Mouse (Mus musculus) ES-E14 (cell line): ENCODE results near the gene Camk2b.

Source experiments
- MAFK ChIP-seq: IDR thresholded peaks from 2 replicates; pipeline ENCODE4 v1.6.1; 2014; ENCODE audit warnings: mild to moderate bottlenecking, low read depth, low read length, inconsistent platforms; ENCODE audit not compliant: insufficient read depth
- ZC3H11A ChIP-seq: IDR thresholded peaks from 2 replicates; pipeline ENCODE4 v1.6.1; 2012; ENCODE audit warnings: low read depth, mild to moderate bottlenecking, inconsistent platforms, low read length, borderline replicate concordance

GRCm38 (mm10) chr11:5926696-5927220 is 139.4 kb downstream of the Camk2b start:
- TF ChIP-seq ZC3H11A (no peak), MAFK (no peak)
